Mouse (Mus musculus): ENCODE measurements around the gene Cnp.

- TF ChIP-seq CTCF (IDR thresholded peaks at IDR 0.05), result no peak
- no peak for TF ChIP-seq POLR2A (IDR thresholded peaks at IDR 0.05; ENCODE audit: insufficient read depth, low read depth, low read length)
- TF ChIP-seq EP300 (IDR thresholded peaks at IDR 0.05; ENCODE audit: insufficient read depth, low read depth, low read length), result no peak
These were observed 34.1 kb downstream of the Cnp start for GRCm38 (mm10) chr11:100608796-100609195.
